Mouse (Mus musculus) spleen, adult 2 months (tissue): Measurements from ENCODE around the gene Gm47791. TPM values are rescaled to one million over a fixed set of nuclear protein-coding genes. Genes with fewer than 3 reads are reported as not detected.

Source experiments
- DNase-seq, 2 experiments: peaks; one replicate each; pipeline versions ENCODE4 v3.0.0 to v3.0.0-alpha.2; 2012 to 2021; ENCODE audit warnings: low spot score in 2 of 2, low read depth in 1 of 2
- H3K27ac ChIP-seq: fragments of 200-500 bp; 2 replicates; pipeline ENCODE4 v1.5.1; 2012; ENCODE audit warnings: low read length, inconsistent platforms; ENCODE audit not compliant: insufficient read depth
- H3K27me3 ChIP-seq: fragments of 200-500 bp; 2 replicates; pipeline ENCODE4 v1.6.1; 2012; ENCODE audit warnings: mild to moderate bottlenecking, moderate library complexity, low read length, inconsistent platforms; ENCODE audit not compliant: control insufficient read depth, insufficient read depth
- H3K36me3 ChIP-seq: fragments of 200-500 bp; 2 replicates; pipeline ENCODE4 v1.6.1; 2012; ENCODE audit warnings: mild to moderate bottlenecking, low read length, inconsistent platforms; ENCODE audit not compliant: control insufficient read depth, insufficient read depth
- H3K4me1 ChIP-seq: fragments of 200-500 bp; 2 replicates; pipeline ENCODE4 v1.6.1; 2011; ENCODE audit warnings: inconsistent platforms; ENCODE audit not compliant: control insufficient read depth, insufficient read depth, insufficient read length
- H3K4me3 ChIP-seq: fragments of 200-500 bp; 2 replicates; pipeline ENCODE4 v1.5.1; 2011; ENCODE audit warnings: mild to moderate bottlenecking, inconsistent platforms; ENCODE audit not compliant: insufficient read depth, insufficient read length; ENCODE audit errors: extremely low read depth
- CTCF ChIP-seq: fragments of 200-500 bp; IDR thresholded peaks from 2 replicates; pipeline ENCODE4 v1.5.1; 2011; ENCODE audit warnings: mild to moderate bottlenecking, inconsistent platforms; ENCODE audit not compliant: insufficient read depth, insufficient read length, insufficient replicate concordance; ENCODE audit errors: extremely low read depth
- POLR2A ChIP-seq: fragments of 200-500 bp; IDR thresholded peaks from 2 replicates; pipeline ENCODE4 v1.6.1; 2011; ENCODE audit warnings: low read depth, low read length, inconsistent platforms
- WGBS: fragments of 180-500 bp; shearing (Covaris S2); methylation state at CpG from one replicate; pipeline ENCODE4 v1.1.7; 2018; 5-methylcytosine and 5-hydroxymethylcytosine counted together
- polyA plus RNA-seq: library from polyadenylated mRNA; depleted of rRNA; stranded (reverse); fragments of >200 nt; gene quantifications from 2 replicates; pipeline ENCODE4 v1.2.3, GENCODE M21; 2012

Gene Gm47791
- polyA plus RNA-seq, 1 experiment: not detected

GRCm38 (mm10) chr1:82747714-82748452, 23.2 kb downstream of the Gm47791 start:
- no peaks in the 10 kb centered on the region for H3K27me3 ChIP-seq
- DNase-seq: no peak
- no peak overlapping the region for H3K27ac ChIP-seq
- H3K4me1 ChIP-seq: no peaks in the 10 kb centered on the region
- H3K36me3 ChIP-seq: peaks cover 17% of the 10 kb centered on the region
- TF ChIP-seq POLR2A (no peak), CTCF (no peak)
- 91% methylated on average over 2 of the region's 2 CpGs for WGBS
- no peak overlapping the region for H3K4me3 ChIP-seq

DNA sequence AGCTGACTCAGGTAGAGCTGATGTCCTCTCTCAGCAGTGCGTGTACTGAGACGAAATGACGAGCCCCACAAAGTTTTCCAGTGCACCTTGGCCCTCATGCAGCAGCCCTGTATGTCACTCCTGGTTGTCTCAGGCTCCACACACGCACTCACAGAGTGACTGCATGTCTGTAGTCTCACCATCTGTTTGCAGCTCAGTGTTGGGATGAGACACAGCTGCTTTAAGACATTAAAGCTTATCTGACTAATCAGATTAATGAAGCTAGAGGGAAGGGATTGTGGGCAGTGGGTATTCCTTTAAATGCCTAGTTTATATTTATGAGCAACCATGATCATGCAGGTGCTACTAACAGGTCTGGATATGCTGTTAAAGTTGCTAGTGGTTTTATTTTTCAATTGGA, 24.6 kb downstream of the Gm47791 start:
- WGBS: 96% methylated on average over 4 of the region's 4 CpGs

GRCm38 (mm10) chr1:82743962-82744361, 27.1 kb downstream of the Gm47791 start:
- TF ChIP-seq CTCF (no peak), POLR2A (no peak)
- no peak for DNase-seq
- Histone ChIP-seq H3K27ac (no peak overlapping the region), H3K36me3 (peaks cover 15% of the 10 kb centered on the region), H3K27me3 (no peaks in the 10 kb centered on the region), H3K4me1 (no peaks in the 10 kb centered on the region), H3K4me3 (no peak overlapping the region)
- WGBS: 96% methylated on average over 3 of the region's 3 CpGs

More for the DNA sequence above, 24.6 kb downstream of the Gm47791 start:
- Histone ChIP-seq H3K4me1 (no peaks in the 10 kb centered on the region), H3K36me3 (peaks cover 17% of the 10 kb centered on the region), H3K27ac (no peak overlapping the region), H3K27me3 (no peaks in the 10 kb centered on the region), H3K4me3 (no peak overlapping the region)
- TF ChIP-seq POLR2A: no peak
- TF ChIP-seq CTCF: no peak
- no peak for DNase-seq

GRCm38 (mm10) chr1:82741539-82741938, 29.5 kb downstream of the Gm47791 start:
- Histone ChIP-seq H3K4me3 (no peak overlapping the region), H3K36me3 (peaks cover 20% of the 10 kb centered on the region), H3K27ac (no peak overlapping the region), H3K27me3 (no peaks in the 10 kb centered on the region), H3K4me1 (no peaks in the 10 kb centered on the region)
- TF ChIP-seq CTCF (no peak), POLR2A (no peak)
- WGBS: 93% methylated on average over 7 of the region's 7 CpGs
- no peak for DNase-seq

GRCm38 (mm10) chr1:82738066-82738465, 33.0 kb downstream of the Gm47791 start:
- no peak for DNase-seq
- Histone ChIP-seq H3K4me3 (no peak overlapping the region), H3K4me1 (no peaks in the 10 kb centered on the region), H3K36me3 (peaks cover 25% of the 10 kb centered on the region), H3K27me3 (no peaks in the 10 kb centered on the region), H3K27ac (no peak overlapping the region)
- TF ChIP-seq POLR2A (no peak), CTCF (no peak)
- WGBS: 93% methylated on average over 1 of the region's 1 CpGs

- no peak for TF ChIP-seq CTCF
- no peak for TF ChIP-seq POLR2A
- no peaks in the 10 kb centered on the region for H3K4me1 ChIP-seq
- H3K36me3 ChIP-seq: peaks cover 47% of the 10 kb centered on the region
- H3K27ac ChIP-seq: no peak overlapping the region
- DNase-seq: no peak
- H3K4me3 ChIP-seq: no peak overlapping the region
- WGBS: 92% methylated on average over 1 of the region's 1 CpGs
- H3K27me3 ChIP-seq: no peaks in the 10 kb centered on the region
Observed at GRCm38 (mm10) chr1:82733357-82733756, 37.7 kb downstream of the Gm47791 start.

DNA sequence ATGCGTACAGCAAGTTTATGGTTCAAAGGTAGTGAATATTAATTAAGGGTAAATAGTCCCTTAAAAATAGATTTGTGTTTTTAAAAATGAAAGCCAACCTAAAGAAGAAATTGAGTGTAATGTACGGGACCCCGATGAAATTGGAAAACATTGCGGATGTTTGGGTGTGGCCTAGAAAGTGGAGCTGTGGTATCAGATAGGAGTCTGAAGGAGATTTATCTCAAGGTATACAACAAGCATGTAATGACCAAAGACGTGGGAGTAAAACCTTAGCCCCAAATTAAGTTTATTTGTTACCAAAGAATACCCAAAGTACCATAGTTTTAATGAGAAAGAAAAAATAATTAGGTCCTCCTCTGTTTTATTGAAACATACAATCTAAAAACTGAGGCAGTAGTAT, 44.6 kb downstream of the Gm47791 start:
- TF ChIP-seq POLR2A: no peak
- TF ChIP-seq CTCF: no peak
- peaks cover 3% of the 10 kb centered on the region; the same call in 1 of the 2 replicates for H3K4me1 ChIP-seq
- DNase-seq: no peak
- 84% methylated on average over 5 of the region's 5 CpGs for WGBS
- H3K27ac ChIP-seq: no peak overlapping the region
- H3K27me3 ChIP-seq: no peaks in the 10 kb centered on the region
- no peak overlapping the region for H3K4me3 ChIP-seq
- H3K36me3 ChIP-seq: peaks cover 18% of the 10 kb centered on the region
